Mouse (Mus musculus) cerebellum, adult 8-10 months (tissue): ENCODE measurements around the gene Sorcs3.

Source experiments
- DNase-seq: peaks from one replicate; pipeline ENCODE4 v3.0.0; 2022

The Sorcs3 gene

GRCm38 (mm10) chr19:48727048-48727447 lies 521.2 kb downstream of the Sorcs3 start:
- DNase-seq: no peak

- no peak for DNase-seq
Observed at GRCm38 (mm10) chr19:48727601-48728000, 521.8 kb downstream of the Sorcs3 start.

DNA sequence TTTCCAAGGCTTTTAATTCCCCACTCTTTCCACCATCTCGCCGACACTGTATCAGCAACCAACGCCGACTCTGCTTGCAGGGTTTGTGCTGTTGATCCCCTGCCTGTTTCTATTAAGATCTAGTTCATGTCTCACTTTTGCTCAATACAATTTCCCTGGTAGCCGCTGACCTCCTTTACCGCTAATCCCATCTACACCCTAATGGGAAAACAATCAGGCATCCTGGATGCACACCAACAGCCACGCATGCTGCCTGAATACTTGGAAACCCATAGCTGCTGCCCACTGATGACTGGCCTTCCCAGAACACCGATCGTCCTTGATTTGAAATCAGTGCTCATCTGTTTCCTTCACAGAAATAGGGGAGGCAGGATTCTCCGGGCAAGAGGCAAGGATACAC lies 525.9 kb downstream of the Sorcs3 start:
- DNase-seq: peak; percentile 2

DNA sequence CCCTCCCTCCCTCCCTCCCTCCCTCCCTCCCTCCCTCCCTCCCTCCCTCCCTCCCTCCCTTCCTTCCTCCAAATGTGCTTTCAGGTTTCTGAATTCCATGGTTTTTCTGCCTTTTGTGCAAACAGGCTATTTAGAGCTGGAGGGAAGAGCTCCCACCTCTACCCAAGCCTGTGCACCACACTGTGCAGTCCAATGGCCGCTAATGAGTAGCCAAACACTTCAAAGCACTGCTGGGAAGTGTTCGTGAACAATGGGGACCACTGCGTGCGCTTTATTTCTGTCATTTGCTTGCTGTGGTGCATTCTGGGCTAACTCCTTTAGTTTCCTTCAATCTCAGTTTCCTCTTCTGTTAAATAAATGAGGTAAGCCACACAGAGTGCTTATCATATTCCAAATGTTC lies 528.5 kb downstream of the Sorcs3 start:
- no peak for DNase-seq

GRCm38 (mm10) chr19:48737554-48737953 lies 531.7 kb downstream of the Sorcs3 start:
- DNase-seq: no peak

GRCm38 (mm10) chr19:48755156-48755555 lies 549.3 kb downstream of the Sorcs3 start:
- no peak for DNase-seq

GRCm38 (mm10) chr19:48756831-48757230 lies 551.0 kb downstream of the Sorcs3 start:
- DNase-seq: no peak

- DNase-seq: no peak
Observed at GRCm38 (mm10) chr19:48766524-48766923, 560.7 kb downstream of the Sorcs3 start.

GRCm38 (mm10) chr19:48771565-48771964 lies 565.7 kb downstream of the Sorcs3 start:
- DNase-seq: no peak

DNA sequence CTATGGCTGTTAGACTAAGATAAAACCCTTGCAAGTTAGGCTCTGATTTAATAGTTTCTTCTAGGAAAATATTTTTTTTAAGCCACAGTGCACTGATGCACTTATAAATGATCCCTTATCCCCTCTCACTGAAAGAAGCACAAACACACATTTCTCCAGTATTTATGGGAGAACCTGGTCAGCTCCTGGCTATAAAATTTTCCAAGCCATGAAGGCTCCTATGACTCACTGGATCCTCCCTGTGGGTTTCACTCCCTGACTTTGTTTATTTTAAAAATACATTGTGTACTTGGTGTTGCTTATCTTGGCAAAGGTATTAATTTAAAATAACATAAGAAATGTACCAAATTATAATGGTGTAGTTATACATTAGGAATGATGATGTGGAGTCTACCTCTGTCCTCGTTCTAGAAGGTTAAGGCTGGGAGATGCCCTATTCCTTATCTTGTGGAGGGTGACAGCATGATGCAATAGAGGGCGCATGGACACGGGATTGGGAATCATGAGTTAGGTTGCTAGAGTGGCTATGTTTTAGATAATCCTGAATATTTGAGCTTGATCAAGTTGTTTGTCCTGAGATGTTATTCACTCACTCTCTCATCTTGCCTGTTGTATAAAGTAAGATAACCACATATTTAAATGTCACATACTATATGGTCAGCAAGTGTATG lies 573.4 kb downstream of the Sorcs3 start:
- DNase-seq: no peak

GRCm38 (mm10) chr19:48780813-48781212 lies 575.0 kb downstream of the Sorcs3 start:
- DNase-seq: no peak

DNA sequence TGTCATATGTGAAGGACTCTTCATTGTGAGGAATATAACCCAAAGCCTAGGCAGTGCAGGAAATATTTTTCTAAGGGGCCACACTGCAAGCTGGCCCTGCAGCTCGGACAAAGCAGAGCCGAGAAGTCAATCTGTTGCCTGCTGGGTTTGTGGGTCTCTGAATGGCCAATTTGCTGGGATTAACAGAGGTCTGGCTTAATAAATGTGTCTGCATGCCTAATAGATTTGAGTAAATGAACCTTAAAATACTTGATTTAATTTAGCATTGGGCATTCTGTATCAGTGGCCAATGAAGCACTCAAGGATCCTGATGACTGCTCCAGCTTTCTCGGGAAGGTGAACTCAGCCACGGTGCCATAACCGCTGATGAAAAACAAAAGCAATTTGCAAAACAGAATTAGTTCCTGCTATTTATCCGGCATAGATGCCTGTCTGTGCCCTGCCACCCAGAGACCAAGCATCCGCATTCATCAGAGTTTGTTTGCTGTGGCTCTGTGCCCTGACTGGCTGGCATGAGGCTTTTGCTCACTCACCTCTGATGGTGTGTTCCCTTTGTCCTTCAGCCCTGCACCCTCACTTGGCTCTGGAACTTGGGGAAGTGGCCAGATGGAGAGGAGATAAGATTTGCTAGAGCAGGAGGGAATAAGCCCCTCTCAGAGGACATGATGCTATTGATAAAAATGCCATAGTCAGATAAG lies 576.3 kb downstream of the Sorcs3 start:
- DNase-seq: no peak

GRCm38 (mm10) chr19:48787269-48787668 lies 581.4 kb downstream of the Sorcs3 start:
- DNase-seq: no peak

GRCm38 (mm10) chr19:48804546-48804945 lies 598.7 kb downstream of the Sorcs3 start:
- no peak for DNase-seq

DNA sequence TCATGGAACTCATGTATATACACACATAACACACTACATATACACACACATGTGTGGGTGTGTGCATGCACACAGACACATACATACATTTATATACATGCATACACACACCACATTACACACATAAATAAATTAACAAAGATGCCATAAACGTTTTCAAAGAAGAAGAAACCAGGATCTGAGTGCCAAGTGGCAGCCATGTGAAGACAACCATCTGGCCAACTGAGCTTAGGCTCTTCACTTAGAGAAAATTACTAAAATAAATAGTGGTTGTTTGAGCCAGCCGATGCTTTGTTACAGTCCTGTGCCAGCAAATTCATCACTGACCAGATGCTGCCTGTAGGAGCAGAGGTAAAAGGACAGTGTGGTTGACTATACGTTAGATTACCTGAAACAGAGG lies 605.7 kb downstream of the Sorcs3 start:
- no peak for DNase-seq

DNA sequence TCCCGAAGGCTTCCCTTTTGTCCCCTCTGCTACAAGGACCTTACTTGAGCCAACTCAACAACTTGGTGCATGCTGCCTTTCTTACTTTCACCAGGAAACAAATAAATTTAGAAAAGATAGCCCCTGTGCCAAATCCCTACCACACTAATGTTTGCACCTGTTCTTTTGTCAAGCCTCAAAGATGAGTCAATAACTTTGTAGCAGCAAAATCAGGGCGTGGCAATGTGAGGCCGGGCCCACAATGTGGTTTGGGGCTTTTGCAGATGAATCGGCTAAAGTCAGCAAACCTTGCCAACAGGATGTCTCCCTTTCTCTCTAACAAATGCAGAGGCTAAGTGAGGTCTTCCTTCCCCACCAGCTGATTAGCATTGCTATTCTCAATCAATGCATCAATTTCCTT lies 608.0 kb downstream of the Sorcs3 start:
- no peak for DNase-seq

DNA sequence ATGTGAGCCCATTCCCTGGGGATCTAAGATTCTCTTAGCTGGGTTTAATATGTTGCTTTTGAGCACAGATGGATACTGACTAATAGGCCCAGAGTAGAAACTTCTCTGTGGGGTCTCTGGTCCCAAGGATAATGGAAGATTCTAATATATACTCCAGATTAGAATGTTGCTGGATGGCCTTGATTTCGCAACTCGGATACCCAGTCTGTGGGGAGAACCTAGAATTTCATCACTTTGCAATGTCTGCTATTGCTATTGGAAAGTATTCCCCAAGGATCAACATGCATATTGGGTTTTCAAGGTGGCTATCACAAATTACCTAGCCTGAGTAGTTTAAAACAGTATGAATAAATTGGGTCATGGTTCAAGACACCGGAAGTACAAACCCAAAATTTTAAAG lies 609.2 kb downstream of the Sorcs3 start:
- DNase-seq: no peak

GRCm38 (mm10) chr19:48820493-48821282 lies 614.9 kb downstream of the Sorcs3 start:
- no peak for DNase-seq

GRCm38 (mm10) chr19:48821283-48821715 lies 615.5 kb downstream of the Sorcs3 start:
- DNase-seq: no peak

- no peak for DNase-seq
Observed at GRCm38 (mm10) chr19:48834342-48834741, 628.5 kb downstream of the Sorcs3 start.

GRCm38 (mm10) chr19:48839418-48839817 lies 633.6 kb downstream of the Sorcs3 start:
- DNase-seq: no peak

GRCm38 (mm10) chr19:48847700-48848099 lies 641.9 kb downstream of the Sorcs3 start:
- no peak for DNase-seq

DNA sequence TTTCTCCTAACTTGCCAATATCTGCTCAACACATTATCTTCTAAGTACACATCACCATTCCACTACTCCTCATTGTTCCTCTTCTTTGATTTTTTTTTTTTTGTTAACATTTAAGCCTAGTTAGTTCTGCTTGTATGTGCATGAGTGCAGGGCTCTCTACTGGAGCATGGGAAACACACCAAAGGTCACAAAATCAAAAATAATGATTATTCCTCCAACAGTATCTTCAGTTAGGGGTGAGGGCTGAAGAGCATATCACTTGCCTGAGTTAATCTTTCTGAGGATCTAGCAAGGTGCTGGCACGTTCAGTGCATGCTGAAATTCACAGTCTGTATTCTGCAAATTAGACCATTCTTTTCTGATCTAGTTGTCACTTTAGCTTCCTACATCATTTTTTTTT lies 644.6 kb downstream of the Sorcs3 start:
- DNase-seq: no peak
